Mouse (Mus musculus): ENCODE results near the gene Tab1.

Gene Tab1

GRCm38 (mm10) chr15:80133682-80134449, 939 bp downstream of the Tab1 start:
- in situ Hi-C loops (cut with MboI; ENCODE audit: unreplicated experiment in 2 of 2): no loop called here

GRCm38 (mm10) chr15:80134450-80134847, 1.5 kb downstream of the Tab1 start:
- in situ Hi-C loops (cut with MboI; ENCODE audit: unreplicated experiment in 2 of 2): no loop called here

- in situ Hi-C loops (cut with MboI; ENCODE audit: unreplicated experiment in 2 of 2): no loop called here
These were observed 2.6 kb downstream of the Tab1 start for GRCm38 (mm10) chr15:80135499-80135898.

- in situ Hi-C loops (cut with MboI; ENCODE audit: unreplicated experiment in 2 of 2): no loop called here
These were observed 3.7 kb downstream of the Tab1 start for GRCm38 (mm10) chr15:80136645-80137044.

GRCm38 (mm10) chr15:80137945-80138791, 5.2 kb downstream of the Tab1 start:
- in situ Hi-C loops (cut with MboI; ENCODE audit: unreplicated experiment in 2 of 2): no loop called here

GRCm38 (mm10) chr15:80140302-80140701, 7.4 kb downstream of the Tab1 start:
- in situ Hi-C loops (cut with MboI; ENCODE audit: unreplicated experiment in 2 of 2): no loop called here

GRCm38 (mm10) chr15:80140878-80141277, 8.0 kb downstream of the Tab1 start:
- in situ Hi-C loops (cut with MboI; ENCODE audit: unreplicated experiment in 2 of 2): no loop called here

GRCm38 (mm10) chr15:80142130-80142529, 9.2 kb downstream of the Tab1 start:
- in situ Hi-C loops (cut with MboI; ENCODE audit: unreplicated experiment in 2 of 2): no loop called here

- in situ Hi-C loops (cut with MboI; ENCODE audit: unreplicated experiment in 2 of 2): no loop called here
These were observed 10.8 kb downstream of the Tab1 start for GRCm38 (mm10) chr15:80143760-80144159.

GRCm38 (mm10) chr15:80145397-80145796, 12.5 kb downstream of the Tab1 start:
- in situ Hi-C loops (cut with MboI; ENCODE audit: unreplicated experiment in 2 of 2): no loop called here

- in situ Hi-C loops (cut with MboI; ENCODE audit: unreplicated experiment in 2 of 2): no loop called here
These were observed 13.2 kb downstream of the Tab1 start for GRCm38 (mm10) chr15:80146153-80146552.

GRCm38 (mm10) chr15:80147090-80147489, 14.2 kb downstream of the Tab1 start:
- in situ Hi-C loops (cut with MboI; ENCODE audit: unreplicated experiment in 2 of 2): no loop called here

GRCm38 (mm10) chr15:80147511-80147910, 14.6 kb downstream of the Tab1 start:
- in situ Hi-C loops (cut with MboI; ENCODE audit: unreplicated experiment in 2 of 2): no loop called here

GRCm38 (mm10) chr15:80148565-80148964, 15.6 kb downstream of the Tab1 start:
- in situ Hi-C loops (cut with MboI; ENCODE audit: unreplicated experiment in 2 of 2): no loop called here

GRCm38 (mm10) chr15:80149517-80149916, 16.6 kb downstream of the Tab1 start:
- in situ Hi-C loops (cut with MboI; ENCODE audit: unreplicated experiment in 2 of 2): no loop called here

GRCm38 (mm10) chr15:80152663-80153062, 19.7 kb downstream of the Tab1 start:
- in situ Hi-C loops (cut with MboI; ENCODE audit: unreplicated experiment in 2 of 2): loop anchor here in 1 of 2 experiments (25.0 kb wide), 1 partner anchor 1340 kb away; the partner anchor contains the start of gene Card10

GRCm38 (mm10) chr15:80153757-80154156, 20.8 kb downstream of the Tab1 start:
- in situ Hi-C loops (cut with MboI; ENCODE audit: unreplicated experiment in 2 of 2): loop anchor here in 1 of 2 experiments (25.0 kb wide), 1 partner anchor 1341 kb away; the partner anchor contains the start of gene Card10

- in situ Hi-C loops (cut with MboI; ENCODE audit: unreplicated experiment in 2 of 2): loop anchor here in 1 of 2 experiments (25.0 kb wide), 1 partner anchor 1343 kb away; the partner anchor contains the start of gene Card10
These were observed 22.8 kb downstream of the Tab1 start for GRCm38 (mm10) chr15:80155707-80156106.

GRCm38 (mm10) chr15:80157197-80157943, 24.4 kb downstream of the Tab1 start:
- in situ Hi-C loops (cut with MboI; ENCODE audit: unreplicated experiment in 2 of 2): loop anchor here in 1 of 2 experiments (25.0 kb wide), 1 partner anchor 1345 kb away; the partner anchor contains the start of gene Card10

- in situ Hi-C loops (cut with MboI; ENCODE audit: unreplicated experiment in 2 of 2): loop anchor here in 1 of 2 experiments (25.0 kb wide), 1 partner anchor 1346 kb away; the partner anchor contains the start of gene Card10
These were observed 25.2 kb downstream of the Tab1 start for GRCm38 (mm10) chr15:80158001-80158706.

Data from v-Abl transformed pro-B cells (cell line).